Comparison of ENCODE assay signal across 24 mouse cellular contexts in genomic region chrX:90767946-90768345, GRCm38 (mm10).
DNase-seq lines count a peak whose midpoint lies in the region; ATAC-seq lines count a peak whose summit lies in the region.
"Had no signal": no experiment of that assay in that cellular context is flagged by ENCODE, and none has a peak within 500 bp of the region (broad histone marks: within the 10 kb centered on the region; RNA-seq: fewer than 3 reads in every experiment).

No protein-coding gene starts in this region.

- no peaks in the 10 kb centered on the region for H3K27me3 ChIP-seq in embryonic facial prominence, embryonic 14.5 days (replicated peaks; ENCODE audit: control insufficient read depth, insufficient read depth, low read length)
- no peaks in the 10 kb centered on the region for H3K27me3 ChIP-seq in forebrain, embryonic 10.5 days (ENCODE audit: poor library complexity, severe bottlenecking)
- H3K27me3 ChIP-seq: embryonic facial prominence, embryonic 12.5 days; forebrain, embryonic 13.5 days; hindbrain, embryonic 12.5 days; hindbrain, embryonic 15.5 days; intestine, embryonic 15.5 days had no signal

- H3K4me1 ChIP-seq in embryonic facial prominence, embryonic 14.5 days (ENCODE audit: control insufficient read depth, insufficient read depth, low read length) = no peaks in the 10 kb centered on the region
- H3K4me1 ChIP-seq in forebrain, embryonic 10.5 days = no peaks in the 10 kb centered on the region
- H3K4me1 ChIP-seq: embryonic facial prominence, embryonic 12.5 days; forebrain, embryonic 13.5 days; hindbrain, embryonic 12.5 days; hindbrain, embryonic 15.5 days; intestine, embryonic 15.5 days had no signal

- intact Hi-C loops in left cerebral cortex, postnatal 14 days (cut with DNase I) = no loop called here

- no peak for ATAC-seq in embryonic facial prominence, embryonic 14.5 days (ENCODE audit: low read depth)
- ATAC-seq: CD4-positive, CD25-positive, alpha-beta regulatory T cell, adult 4 months; forebrain, embryonic 13.5 days; forebrain, embryonic 16.5 days; intestine, embryonic 15.5 days had no signal

- no peak overlapping the region for H3K9ac ChIP-seq in embryonic facial prominence, embryonic 14.5 days (ENCODE audit: low read depth, low read length)
- H3K9ac ChIP-seq: embryonic facial prominence, embryonic 12.5 days; forebrain, embryonic 13.5 days; hindbrain, embryonic 12.5 days; hindbrain, embryonic 15.5 days; intestine, embryonic 15.5 days had no signal

- DNase-seq in embryo, embryonic 10 days (ENCODE audit: low spot score) = peak; percentile 5
- DNase-seq in embryo, embryonic 10.5 days (ENCODE audit: low spot score) = peak; percentile 42
- peak; percentile 7 for DNase-seq in embryonic facial prominence, embryonic 14.5 days (ENCODE audit: low spot score)
- no peak for DNase-seq in ovary, adult 18-20 months (ENCODE audit: low spot score)
- no peak for DNase-seq in forebrain, embryonic 10.5 days (ENCODE audit: extremely low spot score, low spot score)
- DNase-seq in left cerebral cortex, postnatal 14 days (ENCODE audit: low spot score in 2 of 2) = no peak
- DNase-seq: adrenal gland, adult 2 months; adrenal gland, postnatal 14 days; cerebellum, adult 11 months; cerebellum, adult 2 months; cerebellum, adult 9-11 months; cerebellum, postnatal 25 days; gastrocnemius, adult 2 months; gastrocnemius, postnatal 14 days; heart, adult 11 months had no signal

- no peaks in the 10 kb centered on the region for H3K36me3 ChIP-seq in embryonic facial prominence, embryonic 14.5 days (ENCODE audit: control insufficient read depth, insufficient read depth, low read length)
- no peaks in the 10 kb centered on the region for H3K36me3 ChIP-seq in forebrain, embryonic 10.5 days (replicated peaks)
- H3K36me3 ChIP-seq: embryonic facial prominence, embryonic 12.5 days; hindbrain, embryonic 12.5 days; hindbrain, embryonic 15.5 days; intestine, embryonic 15.5 days had no signal

- no peak overlapping the region for H3K27ac ChIP-seq in embryonic facial prominence, embryonic 14.5 days (replicated peaks; ENCODE audit: low read depth, low read length)
- no peak overlapping the region for H3K27ac ChIP-seq in forebrain, embryonic 10.5 days
- H3K27ac ChIP-seq: embryonic facial prominence, embryonic 12.5 days; forebrain, embryonic 13.5 days; gastrocnemius, adult 2 months; hindbrain, embryonic 12.5 days; hindbrain, embryonic 15.5 days; intestine, embryonic 15.5 days had no signal

- H3K9me3 ChIP-seq in embryonic facial prominence, embryonic 14.5 days (ENCODE audit: control insufficient read depth, low read length) = no peaks in the 10 kb centered on the region
- no peaks in the 10 kb centered on the region for H3K9me3 ChIP-seq in forebrain, embryonic 10.5 days
- H3K9me3 ChIP-seq: embryonic facial prominence, embryonic 12.5 days; forebrain, embryonic 13.5 days; hindbrain, embryonic 12.5 days; hindbrain, embryonic 15.5 days; intestine, embryonic 15.5 days had no signal

- H3K4me2 ChIP-seq in embryonic facial prominence, embryonic 14.5 days (ENCODE audit: low read depth, low read length) = no peak overlapping the region
- H3K4me2 ChIP-seq: embryonic facial prominence, embryonic 12.5 days; forebrain, embryonic 13.5 days; heart, embryonic 11.5 days; hindbrain, embryonic 12.5 days; hindbrain, embryonic 15.5 days; intestine, embryonic 15.5 days had no signal

- no peak overlapping the region for H3K4me3 ChIP-seq in embryonic facial prominence, embryonic 14.5 days (ENCODE audit: low read depth, low read length)
- H3K4me3 ChIP-seq in forebrain, embryonic 10.5 days = no peak overlapping the region
- H3K4me3 ChIP-seq: embryonic facial prominence, embryonic 12.5 days; erythroblast, embryonic 14.5 days; forebrain, embryonic 13.5 days; gastrocnemius, adult 2 months; hindbrain, embryonic 12.5 days; hindbrain, embryonic 15.5 days; intestine, embryonic 15.5 days had no signal

- WGBS in embryonic facial prominence, embryonic 14.5 days = 35% methylated on average over 1 of the region's 1 CpGs
- 79% methylated on average over 1 of the region's 1 CpGs for WGBS in forebrain, embryonic 10.5 days

Comparison
In these comparisons a context has a peak if more than half of its experiments do, and no peak if none do; other contexts are left out.
1. DNase-seq: peak in embryo, embryonic 10 days (single experiment), embryo, embryonic 10.5 days (single experiment) and embryonic facial prominence, embryonic 14.5 days (single experiment); none in ovary, adult 18-20 months (single experiment), forebrain, embryonic 10.5 days (single experiment) and left cerebral cortex, postnatal 14 days (0 of 2).